Mouse (Mus musculus) macrophage (primary cell): ENCODE results near the gene Pagr1b. TPM values are rescaled to one million over a fixed set of nuclear protein-coding genes. Genes with fewer than 3 reads are reported as not detected.
A peak's percentile ranks its signal among the peaks of the same experiment; 100 is the strongest.

Experiments
- H3K27ac ChIP-seq: fragments of 350-480 bp; formaldehyde crosslinking; 2 replicates; pipeline ENCODE4 v1.9.0; 2021
- H3K36me3 ChIP-seq: fragments of 350-480 bp; formaldehyde crosslinking; 2 replicates; pipeline ENCODE4 v1.9.0; 2021; ENCODE audit errors: inconsistent target
- H3K4me3 ChIP-seq: fragments of 350-480 bp; formaldehyde crosslinking; 2 replicates; pipeline ENCODE4 v1.9.0; 2021; ENCODE audit errors: inconsistent target
- H3K79me2 ChIP-seq: fragments of 350-480 bp; formaldehyde crosslinking; 2 replicates; pipeline ENCODE4 v1.9.0; 2021; ENCODE audit errors: inconsistent target
- WGBS: methylation state at CpG from one replicate; pipeline ENCODE4 v1.1.7; 2026; ENCODE audit warnings: inconsistent platforms; ENCODE audit not compliant: missing documents; 5-methylcytosine and 5-hydroxymethylcytosine counted together
- polyA plus RNA-seq: library from polyadenylated mRNA; stranded (reverse); fragments of 250-400 nt; gene quantifications from 3 replicates; pipeline ENCODE4 v1.2.4, GENCODE M21; 2018; ENCODE audit warnings: inconsistent platforms

Pagr1b gene
- polyA plus RNA-seq, 1 experiment from 2014 or later, result 5.2 TPM

- Histone ChIP-seq H3K4me3 (peak overlapping the region; percentile 88; the same call in 1 of the 2 replicates), H3K36me3 (no peaks in the 10 kb centered on the region), H3K79me2 (peaks cover 60% of the 10 kb centered on the region), H3K27ac (peak overlapping the region; percentile 93; the same call in 1 of the 2 replicates)
- 95% methylated on average over 12 of the region's 12 CpGs for WGBS
Observed at GRCm38 (mm10) chr7:127014993-127015392, 1.3 kb downstream of the Pagr1b start.

GRCm38 (mm10) chr7:127014320-127014719, 2.0 kb downstream of the Pagr1b start, which contains the start of gene Mvp:
TSS of gene Mvp (minus strand) at chr7:127014621.
- Histone ChIP-seq H3K79me2 (peaks cover 67% of the 10 kb centered on the region), H3K4me3 (peak within 1 kb of the TSS; percentile 88), H3K36me3 (no peaks in the 10 kb centered on the region), H3K27ac (peak within 1 kb of the TSS; percentile 93)
- WGBS, result under 1% methylated on average over 11 of the region's 11 CpGs

- H3K27ac ChIP-seq, result peak overlapping the region; percentile 93
- H3K36me3 ChIP-seq, result no peaks in the 10 kb centered on the region
- WGBS, result 87% methylated on average over 6 of the region's 6 CpGs
- peaks cover 77% of the 10 kb centered on the region for H3K79me2 ChIP-seq
- peak overlapping the region; percentile 88 for H3K4me3 ChIP-seq
Observed at GRCm38 (mm10) chr7:127013385-127013784, 2.9 kb downstream of the Pagr1b start.

GRCm38 (mm10) chr7:127012845-127013244, 3.4 kb downstream of the Pagr1b start:
- WGBS, result 96% methylated on average over 10 of the region's 10 CpGs
- H3K4me3 ChIP-seq, result 0 out of 2 replicates have a peak overlapping the region, but pooled peaks have one; percentile 88
- no peaks in the 10 kb centered on the region for H3K36me3 ChIP-seq
- peaks cover 82% of the 10 kb centered on the region for H3K79me2 ChIP-seq
- 0 out of 2 replicates have a peak overlapping the region, but pooled peaks have one; percentile 93 for H3K27ac ChIP-seq

GRCm38 (mm10) chr7:127012374-127012773, 3.9 kb downstream of the Pagr1b start:
- Histone ChIP-seq H3K79me2 (peaks cover 87% of the 10 kb centered on the region), H3K27ac (no peak overlapping the region), H3K4me3 (no peak overlapping the region), H3K36me3 (no peaks in the 10 kb centered on the region)
- WGBS, result 97% methylated on average over 6 of the region's 6 CpGs

GRCm38 (mm10) chr7:127011717-127012116, 4.6 kb downstream of the Pagr1b start:
- Histone ChIP-seq H3K4me3 (no peak overlapping the region), H3K79me2 (peaks cover 93% of the 10 kb centered on the region), H3K36me3 (no peaks in the 10 kb centered on the region), H3K27ac (no peak overlapping the region)
- 80% methylated on average over 2 of the region's 2 CpGs for WGBS

GRCm38 (mm10) chr7:127011051-127011450, 5.2 kb downstream of the Pagr1b start:
- H3K27ac ChIP-seq, result peak overlapping the region; percentile 19
- 79% methylated on average over 2 of the region's 2 CpGs for WGBS
- H3K4me3 ChIP-seq, result no peak overlapping the region
- H3K36me3 ChIP-seq, result no peaks in the 10 kb centered on the region
- peaks cover 100% of the 10 kb centered on the region for H3K79me2 ChIP-seq

GRCm38 (mm10) chr7:127009307-127010085, 6.8 kb downstream of the Pagr1b start:
- H3K36me3 ChIP-seq, result no peaks in the 10 kb centered on the region
- WGBS, result 70% methylated on average over 17 of the region's 17 CpGs
- H3K79me2 ChIP-seq, result peaks cover 100% of the 10 kb centered on the region
- H3K27ac ChIP-seq, result peak overlapping the region; percentile 93
- H3K4me3 ChIP-seq, result no peak overlapping the region

GRCm38 (mm10) chr7:127008239-127009019, 7.9 kb downstream of the Pagr1b start:
- WGBS, result 15% methylated on average over 8 of the region's 9 CpGs
- Histone ChIP-seq H3K36me3 (no peaks in the 10 kb centered on the region), H3K79me2 (peaks cover 100% of the 10 kb centered on the region), H3K27ac (peak overlapping the region; percentile 93), H3K4me3 (peak overlapping the region; percentile 4; the same call in 1 of the 2 replicates)

GRCm38 (mm10) chr7:127007313-127008024, 8.8 kb downstream of the Pagr1b start:
- 91% methylated on average over 6 of the region's 6 CpGs for WGBS
- Histone ChIP-seq H3K79me2 (peaks cover 100% of the 10 kb centered on the region), H3K36me3 (no peaks in the 10 kb centered on the region), H3K4me3 (no peak overlapping the region), H3K27ac (peak overlapping the region; percentile 93; the same call in 1 of the 2 replicates)

- no peak overlapping the region for H3K4me3 ChIP-seq
- WGBS, result 88% methylated on average over 4 of the region's 4 CpGs
- peaks cover 71% of the 10 kb centered on the region for H3K79me2 ChIP-seq
- H3K27ac ChIP-seq, result no peak overlapping the region
- H3K36me3 ChIP-seq, result peaks cover 23% of the 10 kb centered on the region
Observed at GRCm38 (mm10) chr7:127004122-127004875, 12.0 kb downstream of the Pagr1b start.

GRCm38 (mm10) chr7:127003620-127004019, 12.7 kb downstream of the Pagr1b start:
- WGBS, result 96% methylated on average over 5 of the region's 5 CpGs

GRCm38 (mm10) chr7:126999568-126999967, 16.7 kb downstream of the Pagr1b start:
- WGBS, result 79% methylated on average over 10 of the region's 10 CpGs
- H3K4me3 ChIP-seq, result no peak overlapping the region
- peaks cover 67% of the 10 kb centered on the region for H3K36me3 ChIP-seq
- H3K27ac ChIP-seq, result no peak overlapping the region
- H3K79me2 ChIP-seq, result peaks cover 24% of the 10 kb centered on the region

More at GRCm38 (mm10) chr7:127003620-127004019, 12.7 kb downstream of the Pagr1b start:
- Histone ChIP-seq H3K36me3 (peaks cover 30% of the 10 kb centered on the region), H3K4me3 (no peak overlapping the region), H3K27ac (no peak overlapping the region), H3K79me2 (peaks cover 64% of the 10 kb centered on the region)
